ENCODE assay signal across 16 mouse cellular contexts in genomic region chr13:110881573-110881972, GRCm38 (mm10).
"Had no signal": no experiment of that assay in that cellular context is flagged by ENCODE, and none has a peak within 500 bp of the region (broad histone marks: within the 10 kb centered on the region; RNA-seq: fewer than 3 reads in every experiment).

No protein-coding gene starts in this region.

- H3K4me3 ChIP-seq: midbrain, embryonic 10.5 days; midbrain, embryonic 12.5 days; myocyte; neural tube, embryonic 13.5 days; neural tube, embryonic 15.5 days had no signal

- H3K27ac ChIP-seq: midbrain, embryonic 10.5 days; midbrain, embryonic 12.5 days; neural tube, embryonic 13.5 days; neural tube, embryonic 15.5 days had no signal

- H3K4me1 ChIP-seq: midbrain, embryonic 10.5 days; midbrain, embryonic 12.5 days; neural tube, embryonic 15.5 days had no signal

- DNase-seq: lung, adult 18-20 months; lung, embryonic 14.5 days; lung, postnatal 10 days; lung, postnatal 4 days; midbrain, embryonic 14.5 days; retina, postnatal 1 day; right cerebral cortex, postnatal 25 days; right cerebral cortex, postnatal 4 days; thymus, adult 18-20 months; thymus, postnatal 14 days; thymus, postnatal 36 days had no signal
